Comparison of ENCODE assay signal across 17 mouse cellular contexts in genomic region chr13:92423711-92424110, GRCm38 (mm10). TPM values are rescaled to one million over a fixed set of nuclear protein-coding genes. Genes with fewer than 3 reads are reported as not detected.
"Had no signal": no experiment of that assay in that cellular context is flagged by ENCODE, and none has a peak within 500 bp of the region (broad histone marks: within the 10 kb centered on the region; RNA-seq: fewer than 3 reads in every experiment).

No protein-coding gene starts in this region.

- DNase-seq: gastrocnemius, adult 2 months; gastrocnemius, postnatal 10 days; gastrocnemius, postnatal 25 days; heart, adult 2 months; heart, postnatal 10 days; heart, postnatal 4 days; kidney, adult 18-20 months; kidney, adult 8-10 months; kidney, postnatal 10 days; kidney, postnatal 36 days; layer of hippocampus, adult 9-11 months; layer of hippocampus, postnatal 36 days; liver; liver, embryonic 13.5 days had no signal

RNA-seq across cellular contexts. Expression of gene Ankrd34b, which starts 2.0 kb away (rescaled TPM):
- total RNA-seq: gastrocnemius, adult 2 months; gastrocnemius, postnatal 25 days; gastrocnemius, postnatal 4 days; granulocyte monocyte progenitor cell, adult 5-6 weeks; heart, adult 2 months; heart, postnatal 10 days; heart, postnatal 25 days had no signal
